Mouse (Mus musculus) spleen, adult 2 months (tissue): ENCODE measurements around the gene Tcf7l2. TPM values are rescaled to one million over a fixed set of nuclear protein-coding genes. Genes with fewer than 3 reads are reported as not detected.

ENCODE experiments used
- DNase-seq, 2 experiments: peaks; one replicate each; pipeline versions ENCODE4 v3.0.0 to v3.0.0-alpha.2; 2012 to 2021; ENCODE audit warnings: low spot score in 2 of 2, low read depth in 1 of 2
- H3K27ac ChIP-seq: fragments of 200-500 bp; 2 replicates; pipeline ENCODE4 v1.5.1; 2012; ENCODE audit warnings: low read length, inconsistent platforms; ENCODE audit not compliant: insufficient read depth
- H3K27me3 ChIP-seq: fragments of 200-500 bp; 2 replicates; pipeline ENCODE4 v1.6.1; 2012; ENCODE audit warnings: mild to moderate bottlenecking, moderate library complexity, low read length, inconsistent platforms; ENCODE audit not compliant: control insufficient read depth, insufficient read depth
- H3K36me3 ChIP-seq: fragments of 200-500 bp; 2 replicates; pipeline ENCODE4 v1.6.1; 2012; ENCODE audit warnings: mild to moderate bottlenecking, low read length, inconsistent platforms; ENCODE audit not compliant: control insufficient read depth, insufficient read depth
- H3K4me1 ChIP-seq: fragments of 200-500 bp; 2 replicates; pipeline ENCODE4 v1.6.1; 2011; ENCODE audit warnings: inconsistent platforms; ENCODE audit not compliant: control insufficient read depth, insufficient read depth, insufficient read length
- H3K4me3 ChIP-seq: fragments of 200-500 bp; 2 replicates; pipeline ENCODE4 v1.5.1; 2011; ENCODE audit warnings: mild to moderate bottlenecking, inconsistent platforms; ENCODE audit not compliant: insufficient read depth, insufficient read length; ENCODE audit errors: extremely low read depth
- CTCF ChIP-seq: fragments of 200-500 bp; IDR thresholded peaks from 2 replicates; pipeline ENCODE4 v1.5.1; 2011; ENCODE audit warnings: mild to moderate bottlenecking, inconsistent platforms; ENCODE audit not compliant: insufficient read depth, insufficient read length, insufficient replicate concordance; ENCODE audit errors: extremely low read depth
- POLR2A ChIP-seq: fragments of 200-500 bp; IDR thresholded peaks from 2 replicates; pipeline ENCODE4 v1.6.1; 2011; ENCODE audit warnings: low read depth, low read length, inconsistent platforms
- WGBS: fragments of 180-500 bp; shearing (Covaris S2); methylation state at CpG from one replicate; pipeline ENCODE4 v1.1.7; 2018; 5-methylcytosine and 5-hydroxymethylcytosine counted together
- polyA plus RNA-seq: library from polyadenylated mRNA; depleted of rRNA; stranded (reverse); fragments of >200 nt; gene quantifications from 2 replicates; pipeline ENCODE4 v1.2.3, GENCODE M21; 2012

Gene Tcf7l2
- polyA plus RNA-seq, 1 experiment = 11.3 TPM

- TF ChIP-seq CTCF (no peak), POLR2A (no peak)
- Histone ChIP-seq H3K27ac (no peak overlapping the region), H3K4me3 (no peak overlapping the region), H3K4me1 (no peaks in the 10 kb centered on the region), H3K27me3 (no peaks in the 10 kb centered on the region), H3K36me3 (no peaks in the 10 kb centered on the region)
- 87% methylated on average over 10 of the region's 10 CpGs for WGBS
- no peak for DNase-seq
These were observed 112.8 kb downstream of the Tcf7l2 start for GRCm38 (mm10) chr19:55854389-55854788.

GRCm38 (mm10) chr19:55855571-55855970 is 114.0 kb downstream of the Tcf7l2 start:
- 90% methylated on average over 5 of the region's 5 CpGs for WGBS
- TF ChIP-seq CTCF (no peak), POLR2A (no peak)
- Histone ChIP-seq H3K4me3 (no peak overlapping the region), H3K4me1 (peaks cover 7% of the 10 kb centered on the region; the same call in 1 of the 2 replicates), H3K27me3 (no peaks in the 10 kb centered on the region), H3K36me3 (no peaks in the 10 kb centered on the region), H3K27ac (no peak overlapping the region)
- DNase-seq = no peak

GRCm38 (mm10) chr19:55857328-55857727 is 115.7 kb downstream of the Tcf7l2 start:
- TF ChIP-seq CTCF (no peak), POLR2A (no peak)
- DNase-seq = no peak
- H3K4me1 ChIP-seq = peaks cover 10% of the 10 kb centered on the region; the same call in 1 of the 2 replicates
- H3K27me3 ChIP-seq = no peaks in the 10 kb centered on the region
- H3K4me3 ChIP-seq = no peak overlapping the region
- WGBS = 83% methylated on average over 4 of the region's 4 CpGs
- H3K27ac ChIP-seq = no peak overlapping the region
- no peaks in the 10 kb centered on the region for H3K36me3 ChIP-seq

GRCm38 (mm10) chr19:55860009-55860743 is 118.6 kb downstream of the Tcf7l2 start:
- H3K27ac ChIP-seq = no peak overlapping the region
- WGBS = 31% methylated on average over 10 of the region's 10 CpGs
- H3K36me3 ChIP-seq = no peaks in the 10 kb centered on the region
- DNase-seq = peak in 1 of 2 experiments; percentile 56
- H3K4me1 ChIP-seq = peaks cover 10% of the 10 kb centered on the region; the same call in 1 of the 2 replicates
- no peak for TF ChIP-seq POLR2A
- TF ChIP-seq CTCF = no peak
- no peak overlapping the region for H3K4me3 ChIP-seq
- no peaks in the 10 kb centered on the region for H3K27me3 ChIP-seq

- TF ChIP-seq CTCF = no peak
- TF ChIP-seq POLR2A = no peak
- DNase-seq = no peak
- 74% methylated on average over 2 of the region's 2 CpGs for WGBS
- H3K36me3 ChIP-seq = no peaks in the 10 kb centered on the region
- no peak overlapping the region for H3K27ac ChIP-seq
- H3K27me3 ChIP-seq = no peaks in the 10 kb centered on the region
- no peak overlapping the region for H3K4me3 ChIP-seq
- H3K4me1 ChIP-seq = peaks cover 14% of the 10 kb centered on the region; the same call in 1 of the 2 replicates
These were observed 120.1 kb downstream of the Tcf7l2 start for GRCm38 (mm10) chr19:55861746-55862145.

GRCm38 (mm10) chr19:55862559-55862958 is 120.9 kb downstream of the Tcf7l2 start:
- Histone ChIP-seq H3K4me3 (no peak overlapping the region), H3K27me3 (no peaks in the 10 kb centered on the region), H3K27ac (no peak overlapping the region), H3K4me1 (peaks cover 15% of the 10 kb centered on the region; the same call in 1 of the 2 replicates), H3K36me3 (no peaks in the 10 kb centered on the region)
- WGBS = 51% methylated on average over 3 of the region's 3 CpGs
- no peak for DNase-seq
- no peak for TF ChIP-seq POLR2A
- TF ChIP-seq CTCF = no peak

- Histone ChIP-seq H3K4me1 (peaks cover 13% of the 10 kb centered on the region; the same call in 1 of the 2 replicates), H3K36me3 (no peaks in the 10 kb centered on the region), H3K4me3 (no peak overlapping the region), H3K27ac (no peak overlapping the region), H3K27me3 (no peaks in the 10 kb centered on the region)
- DNase-seq = no peak
- WGBS = 84% methylated on average over 2 of the region's 2 CpGs
- TF ChIP-seq CTCF (no peak), POLR2A (no peak)
These were observed 123.4 kb downstream of the Tcf7l2 start for GRCm38 (mm10) chr19:55865049-55865448.
